Mouse (Mus musculus) hindbrain, embryonic 15.5 days (tissue): ENCODE results near the gene 4930564D02Rik. TPM values are rescaled to one million over a fixed set of nuclear protein-coding genes. Genes with fewer than 3 reads are reported as not detected.

Source experiments
- polyA plus RNA-seq: library from polyadenylated mRNA; unstranded; fragments of >200 nt; fragmentation: Nextera tagmentation; extraction: Ambion mirVana; gene quantifications from 2 replicates; pipeline ENCODE4 v1.2.1, GENCODE M21; 2015

Gene 4930564D02Rik
- polyA plus RNA-seq, 1 experiment from 2014 or later: not detected

Other genes with a start within 250 kb of the 4930564D02Rik start
- 9.1 and 13.4 TPM in 2 replicates for gene Mov10, start 248.3 kb upstream of the 4930564D02Rik start, polyA plus RNA-seq
- gene St7l, start 202.8 kb upstream of the 4930564D02Rik start, polyA plus RNA-seq: 31.8 and 34.7 TPM in 2 replicates
- 150 and 154 TPM in 2 replicates for gene Capza1, start 202.3 kb upstream of the 4930564D02Rik start, polyA plus RNA-seq
- 1.1 and 1.2 TPM in 2 replicates for gene Wnt2b, start 104.9 kb upstream of the 4930564D02Rik start, polyA plus RNA-seq
- gene Cttnbp2nl, start 13.7 kb upstream of the 4930564D02Rik start, polyA plus RNA-seq: 47.4 and 50.6 TPM in 2 replicates